ENCODE assay signal across 21 mouse cellular contexts in genomic region chr17:73507804-73508535, GRCm38 (mm10).
DNase-seq lines count a peak whose midpoint lies in the region; ATAC-seq and TF ChIP-seq lines count a peak whose summit lies in the region.
"Had no signal": no experiment of that assay in that cellular context is flagged by ENCODE, and none has a peak within 500 bp of the region (broad histone marks: within the 10 kb centered on the region; RNA-seq: fewer than 3 reads in every experiment).

No protein-coding gene starts in this region.

- no peaks in the 10 kb centered on the region for H3K9me3 ChIP-seq in hindbrain, embryonic 13.5 days
- no peaks in the 10 kb centered on the region for H3K9me3 ChIP-seq in hindbrain, embryonic 10.5 days
- H3K9me3 ChIP-seq in forebrain, embryonic 14.5 days (replicated peaks; ENCODE audit: control insufficient read depth, low read length): no peaks in the 10 kb centered on the region
- no peaks in the 10 kb centered on the region for H3K9me3 ChIP-seq in hindbrain, embryonic 16.5 days (ENCODE audit: control insufficient read depth, low read length)
- H3K9me3 ChIP-seq in neural tube, embryonic 13.5 days: no peaks in the 10 kb centered on the region
- H3K9me3 ChIP-seq: embryonic facial prominence, embryonic 15.5 days; intestine, embryonic 15.5 days; limb, embryonic 13.5 days had no signal

- H3K36me3 ChIP-seq in hindbrain, embryonic 13.5 days: no peaks in the 10 kb centered on the region
- no peaks in the 10 kb centered on the region for H3K36me3 ChIP-seq in hindbrain, embryonic 10.5 days
- no peaks in the 10 kb centered on the region for H3K36me3 ChIP-seq in forebrain, embryonic 14.5 days (ENCODE audit: control insufficient read depth, insufficient read depth, low read length)
- H3K36me3 ChIP-seq in hindbrain, embryonic 16.5 days (ENCODE audit: control insufficient read depth, insufficient read depth, low read length): no peaks in the 10 kb centered on the region; the same call in 1 of the 2 replicates
- 0 out of 2 replicates have a peak, but pooled peaks cover 7% of the 10 kb centered on the region for H3K36me3 ChIP-seq in neural tube, embryonic 13.5 days
- no peaks in the 10 kb centered on the region for H3K36me3 ChIP-seq in heart, adult 2 months (ENCODE audit: control insufficient read depth, insufficient read depth, low read length)
- H3K36me3 ChIP-seq: embryonic facial prominence, embryonic 15.5 days; intestine, embryonic 15.5 days; limb, embryonic 13.5 days had no signal

- no peak overlapping the region for H3K4me2 ChIP-seq in hindbrain, embryonic 13.5 days
- no peak overlapping the region for H3K4me2 ChIP-seq in forebrain, embryonic 14.5 days (ENCODE audit: low read length)
- H3K4me2 ChIP-seq in hindbrain, embryonic 16.5 days (ENCODE audit: low read length): no peak overlapping the region
- H3K4me2 ChIP-seq in neural tube, embryonic 13.5 days: no peak overlapping the region
- H3K4me2 ChIP-seq: embryonic facial prominence, embryonic 15.5 days; heart, embryonic 11.5 days; intestine, embryonic 15.5 days; limb, embryonic 13.5 days had no signal

- no peak for DNase-seq in hindbrain, embryonic 10.5 days (ENCODE audit: low spot score)
- peak; percentile 59 for DNase-seq in forebrain, embryonic 14.5 days (ENCODE audit: low spot score)
- DNase-seq in heart, adult 2 months: no peak
- DNase-seq in left cerebral cortex, adult 8-10 months (ENCODE audit: low spot score in 2 of 2): no peak
- no peak for DNase-seq in ovary, adult 18-20 months (ENCODE audit: low spot score)
- DNase-seq: adrenal gland, postnatal 14 days; cerebellum, adult 2 months; gastrocnemius, postnatal 14 days; heart, postnatal 14 days; right cerebral cortex, postnatal 14 days; thymus, postnatal 14 days had no signal

- H3K79me2 ChIP-seq in heart, adult 2 months (replicated peaks; ENCODE audit: control insufficient read depth, insufficient read depth, low read length): no peaks in the 10 kb centered on the region

- no peak overlapping the region for H3K9ac ChIP-seq in hindbrain, embryonic 13.5 days
- H3K9ac ChIP-seq in forebrain, embryonic 14.5 days (ENCODE audit: low read length): no peak overlapping the region
- H3K9ac ChIP-seq in hindbrain, embryonic 16.5 days (ENCODE audit: low read depth, low read length): no peak overlapping the region
- H3K9ac ChIP-seq in neural tube, embryonic 13.5 days: no peak overlapping the region
- H3K9ac ChIP-seq in heart, adult 2 months (ENCODE audit: low read depth, low read length): no peak overlapping the region
- H3K9ac ChIP-seq: embryonic facial prominence, embryonic 15.5 days; intestine, embryonic 15.5 days; limb, embryonic 13.5 days; liver, embryonic 14.5 days had no signal

- no peak for TF ChIP-seq POLR2A in heart, adult 2 months (IDR thresholded peaks at IDR 0.05; ENCODE audit: insufficient read depth, low read depth, low read length)

- intact Hi-C loops in heart, adult 2 months (cut with DNase I): no loop called here

- no peak for TF ChIP-seq CTCF in heart, adult 2 months (IDR thresholded peaks at IDR 0.05)

- WGBS in hindbrain, embryonic 13.5 days: 63% methylated on average over 13 of the region's 13 CpGs
- 82% methylated on average over 13 of the region's 13 CpGs for WGBS in hindbrain, embryonic 10.5 days
- WGBS in forebrain, embryonic 14.5 days: 53% methylated on average over 13 of the region's 13 CpGs
- 46% methylated on average over 13 of the region's 13 CpGs for WGBS in hindbrain, embryonic 16.5 days
- 52% methylated on average over 13 of the region's 13 CpGs for WGBS in neural tube, embryonic 13.5 days
- WGBS in heart, adult 2 months: 80% methylated on average over 13 of the region's 13 CpGs

- peak; percentile 83 for ATAC-seq in hindbrain, embryonic 13.5 days (ENCODE audit: low FRiP score)
- peak; percentile 54; the same call in 1 of the 2 replicates for ATAC-seq in forebrain, embryonic 14.5 days
- ATAC-seq in hindbrain, embryonic 16.5 days: peak; percentile 83
- ATAC-seq in neural tube, embryonic 13.5 days (ENCODE audit: low read depth): peak; percentile 85
- ATAC-seq: activated CD4-positive, CD25-positive, alpha-beta regulatory T cell, adult 4 months; intestine, embryonic 15.5 days; Patski had no signal

- H3K27me3 ChIP-seq in hindbrain, embryonic 13.5 days: no peaks in the 10 kb centered on the region
- H3K27me3 ChIP-seq in hindbrain, embryonic 10.5 days (ENCODE audit: insufficient read depth, poor library complexity, severe bottlenecking): no peaks in the 10 kb centered on the region
- no peaks in the 10 kb centered on the region for H3K27me3 ChIP-seq in forebrain, embryonic 14.5 days (replicated peaks; ENCODE audit: control insufficient read depth, insufficient read depth, low read length)
- H3K27me3 ChIP-seq in hindbrain, embryonic 16.5 days (replicated peaks; ENCODE audit: control insufficient read depth, insufficient read depth, low read length): no peaks in the 10 kb centered on the region
- H3K27me3 ChIP-seq in neural tube, embryonic 13.5 days: no peaks in the 10 kb centered on the region
- no peaks in the 10 kb centered on the region for H3K27me3 ChIP-seq in heart, adult 2 months (ENCODE audit: control insufficient read depth, insufficient read depth, low read length)
- H3K27me3 ChIP-seq: embryonic facial prominence, embryonic 15.5 days; intestine, embryonic 15.5 days; limb, embryonic 13.5 days; Patski had no signal

- H3K4me3 ChIP-seq in hindbrain, embryonic 13.5 days: no peak overlapping the region
- no peak overlapping the region for H3K4me3 ChIP-seq in hindbrain, embryonic 10.5 days
- no peak overlapping the region for H3K4me3 ChIP-seq in forebrain, embryonic 14.5 days (ENCODE audit: low read depth, low read length)
- no peak overlapping the region for H3K4me3 ChIP-seq in hindbrain, embryonic 16.5 days (ENCODE audit: low read length)
- H3K4me3 ChIP-seq in neural tube, embryonic 13.5 days: no peak overlapping the region
- no peak overlapping the region for H3K4me3 ChIP-seq in heart, adult 2 months
- H3K4me3 ChIP-seq: embryonic facial prominence, embryonic 15.5 days; intestine, embryonic 15.5 days; limb, embryonic 13.5 days had no signal

- H3K4me1 ChIP-seq in hindbrain, embryonic 13.5 days (replicated peaks): peaks cover 8% of the 10 kb centered on the region; the same call in 1 of the 2 replicates
- no peaks in the 10 kb centered on the region for H3K4me1 ChIP-seq in hindbrain, embryonic 10.5 days (replicated peaks)
- H3K4me1 ChIP-seq in forebrain, embryonic 14.5 days (ENCODE audit: control insufficient read depth, insufficient read depth, low read length): no peaks in the 10 kb centered on the region
- H3K4me1 ChIP-seq in hindbrain, embryonic 16.5 days (ENCODE audit: control insufficient read depth, insufficient read depth, low read depth, low read length): no peaks in the 10 kb centered on the region
- peaks cover 9% of the 10 kb centered on the region; the same call in 1 of the 2 replicates for H3K4me1 ChIP-seq in neural tube, embryonic 13.5 days (replicated peaks)
- no peaks in the 10 kb centered on the region for H3K4me1 ChIP-seq in heart, adult 2 months (ENCODE audit: control insufficient read depth, insufficient read depth, low read length)
- H3K4me1 ChIP-seq: embryonic facial prominence, embryonic 15.5 days; intestine, embryonic 15.5 days; limb, embryonic 13.5 days had no signal

- peak overlapping the region; percentile 58; the same call in 1 of the 2 replicates for H3K27ac ChIP-seq in hindbrain, embryonic 13.5 days
- no peak overlapping the region for H3K27ac ChIP-seq in hindbrain, embryonic 10.5 days
- no peak overlapping the region for H3K27ac ChIP-seq in forebrain, embryonic 14.5 days (ENCODE audit: low read depth, low read length)
- H3K27ac ChIP-seq in hindbrain, embryonic 16.5 days (ENCODE audit: low read depth, low read length): no peak overlapping the region
- H3K27ac ChIP-seq in neural tube, embryonic 13.5 days (replicated peaks): peak overlapping the region; percentile 61
- H3K27ac ChIP-seq in heart, adult 2 months: no peak overlapping the region
- H3K27ac ChIP-seq: embryonic facial prominence, embryonic 15.5 days; intestine, embryonic 15.5 days; limb, embryonic 13.5 days; liver, embryonic 14.5 days had no signal

- TF ChIP-seq EP300 in heart, adult 2 months (IDR thresholded peaks at IDR 0.05; ENCODE audit: insufficient read depth, low read depth, low read length): no peak

Comparison
In these comparisons a context has a peak if more than half of its experiments do, and no peak if none do; other contexts are left out.
1. H3K27ac ChIP-seq: peak in hindbrain, embryonic 13.5 days (single experiment) and neural tube, embryonic 13.5 days (single experiment); none in hindbrain, embryonic 10.5 days (single experiment), forebrain, embryonic 14.5 days (single experiment), hindbrain, embryonic 16.5 days (single experiment) and heart, adult 2 months (single experiment).
2. Peak in every context shown above with its lines, with median percentiles within 50 percentile points of each other: ATAC-seq.